Mouse (Mus musculus): ENCODE measurements around the gene Best2. TPM values are rescaled to one million over a fixed set of nuclear protein-coding genes. Genes with fewer than 3 reads are reported as not detected.
A peak's percentile ranks its signal among the peaks of the same experiment; 100 is the strongest.

Gene Best2
- total and polyA plus RNA-seq, 3 experiments, result 0.04 to 0.13 TPM; not detected in 1

- TF ChIP-seq MEF2A (IDR thresholded peaks at IDR 0.05; ENCODE audit: extremely low read depth, insufficient replicate concordance, low read depth, low read length, poor library complexity, severe bottlenecking) (0 out of 2 replicates have a peak, but pooled peaks have one; percentile 26), KAT2A (conservative IDR thresholded peaks at IDR 0.05; ENCODE audit: low read depth, low read length) (no peak; the same call in 1 of the 2 replicates), ZNF384 (IDR thresholded peaks at IDR 0.05; ENCODE audit: low read depth, low read length) (no peak), EP300 (IDR thresholded peaks at IDR 0.05; ENCODE audit: low read depth in 1 of 2, low read length in 2 of 2) (peak; percentile 27 to 32; a peak in 2 of 4 replicates), RCOR1 (IDR thresholded peaks at IDR 0.05; ENCODE audit: low read depth, low read length) (no peak), USF1 (IDR thresholded peaks at IDR 0.05; ENCODE audit: low read depth, low read length) (0 out of 2 replicates have a peak, but pooled peaks have one; percentile 4), SMC3 (IDR thresholded peaks at IDR 0.05; ENCODE audit: low read depth, low read length) (no peak), ETS1 (IDR thresholded peaks at IDR 0.05; ENCODE audit: low read depth, low read length) (peak; percentile 46; the same call in 1 of the 2 replicates)
Measured at GRCm38 (mm10) chr8:84985684-84986378, 28.5 kb downstream of the Best2 start (continued).

GRCm38 (mm10) chr8:84985049-84985683 lies 29.2 kb downstream of the Best2 start:
- Histone ChIP-seq H3K36me3 (ENCODE audit: control insufficient read depth in 1 of 2, insufficient read depth in 2 of 2, low read length in 2 of 2) (peaks cover 0 to 50% of the 10 kb centered on the region in 2 experiments; a peak in 2 of 4 replicates), H3K27me3 (ENCODE audit: control insufficient read depth in 1 of 2, insufficient read depth in 2 of 2, low read length in 2 of 2) (no peaks in the 10 kb centered on the region), H3K4me3 (ENCODE audit: control insufficient read depth in 1 of 2, insufficient read depth in 1 of 2, low read depth in 2 of 2, low read length in 2 of 2) (peak overlapping the region; percentile 61 to 65), H3K27ac (ENCODE audit: control insufficient read depth, low read depth, low read length) (peak overlapping the region; percentile 91), H3K9me3 (replicated peaks; ENCODE audit: insufficient read depth, low read length) (no peaks in the 10 kb centered on the region), H3K4me1 (ENCODE audit: control insufficient read depth in 1 of 2, insufficient read depth in 2 of 2, low read length in 2 of 2) (peaks cover 11 to 61% of the 10 kb centered on the region in 2 experiments), H3K79me2 (ENCODE audit: control insufficient read depth, insufficient read depth, low read length, poor library complexity) (peaks cover 6% of the 10 kb centered on the region; the same call in 1 of the 2 replicates), H3K9ac (ENCODE audit: control insufficient read depth, low read depth, low read length, poor library complexity, severe bottlenecking) (peak overlapping the region; percentile 88)
- peak; percentile 70 for DNase-seq (ENCODE audit: low read depth, low spot score)
- TF ChIP-seq ZKSCAN1 (IDR thresholded peaks at IDR 0.05; ENCODE audit: low read depth, low read length) (no peak), ZNF384 (IDR thresholded peaks at IDR 0.05; ENCODE audit: low read depth, low read length) (no peak), UBTF (IDR thresholded peaks at IDR 0.05; ENCODE audit: borderline replicate concordance, insufficient read depth, low read depth, low read length) (no peak), MAX (IDR thresholded peaks at IDR 0.05; ENCODE audit: low read length) (no peak), SMC3 (IDR thresholded peaks at IDR 0.05; ENCODE audit: low read depth, low read length) (no peak), TBP (IDR thresholded peaks at IDR 0.05; ENCODE audit: low read depth, low read length) (peak; percentile 59; the same call in 1 of the 2 replicates), SIN3A (IDR thresholded peaks at IDR 0.05; ENCODE audit: low read length) (no peak), NRF1 (IDR thresholded peaks at IDR 0.05; ENCODE audit: insufficient read depth, low read depth, low read length, poor library complexity, severe bottlenecking) (no peak), TAL1 (IDR thresholded peaks at IDR 0.05; ENCODE audit: low read length) (no peak), BHLHE40 (IDR thresholded peaks at IDR 0.05; ENCODE audit: borderline replicate concordance, low read depth, low read length) (0 out of 2 replicates have a peak, but pooled peaks have one; percentile 11), ZMIZ1 (IDR thresholded peaks at IDR 0.05; ENCODE audit: low read depth, low read length) (no peak), MEF2A (IDR thresholded peaks at IDR 0.05; ENCODE audit: extremely low read depth, insufficient replicate concordance, low read depth, low read length, poor library complexity, severe bottlenecking) (no peak), ELF1 (IDR thresholded peaks at IDR 0.05; ENCODE audit: low read depth, low read length) (no peak), MAZ (IDR thresholded peaks at IDR 0.05; ENCODE audit: low read depth, low read length) (no peak), ETS1 (IDR thresholded peaks at IDR 0.05; ENCODE audit: low read depth, low read length) (no peak), KAT2A (conservative IDR thresholded peaks at IDR 0.05; ENCODE audit: low read depth, low read length) (no peak), USF2 (IDR thresholded peaks at IDR 0.05; ENCODE audit: borderline replicate concordance in 1 of 2, insufficient read depth in 1 of 2, low read depth in 1 of 2, low read length in 2 of 2) (no peak), MYB (IDR thresholded peaks at IDR 0.05; ENCODE audit: low read depth, low read length) (no peak)

All from MEL (cell line).